Mouse (Mus musculus) CD4-positive, CD25-positive, alpha-beta regulatory T cell, adult 4 months (primary cell): ENCODE data around the gene Smyd2. TPM values are rescaled to one million over a fixed set of nuclear protein-coding genes. Genes with fewer than 3 reads are reported as not detected.

ENCODE experiments used
- ATAC-seq: one replicate; pipeline ENCODE4 v1.8.0; 2017
- polyA plus RNA-seq, 2 experiments: library from polyadenylated mRNA; unstranded; fragments of 100-300 nt; shearing (Covaris generic); gene quantifications; one replicate each; pipeline ENCODE4 v1.2.1; 2017

The Smyd2 gene
- polyA plus RNA-seq: 1 to 10 TPM; 6.7 to 8.9 TPM

- peak; percentile 76 for ATAC-seq
Observed at GRCm38 (mm10) chr1:189921818-189922592, at the start of gene Smyd2. Gene Smyd2, minus strand, starts transcription at chr1:189922363.

GRCm38 (mm10) chr1:189970381-189970780 lies 48.2 kb upstream of the Smyd2 start:
- no peak for ATAC-seq

- ATAC-seq: no peak
Observed at GRCm38 (mm10) chr1:189968027-189968426, 45.9 kb upstream of the Smyd2 start.

GRCm38 (mm10) chr1:189960481-189960880 lies 38.3 kb upstream of the Smyd2 start:
- ATAC-seq: no peak

- no peak for ATAC-seq
Observed at GRCm38 (mm10) chr1:189959802-189960201, 37.6 kb upstream of the Smyd2 start.

- no peak for ATAC-seq
Observed at GRCm38 (mm10) chr1:189951861-189952260, 29.7 kb upstream of the Smyd2 start.

GRCm38 (mm10) chr1:189947411-189947810 lies 25.2 kb upstream of the Smyd2 start:
- ATAC-seq: no peak

- no peak for ATAC-seq
Observed at GRCm38 (mm10) chr1:189946126-189946525, 24.0 kb upstream of the Smyd2 start.

- no peak for ATAC-seq
Observed at GRCm38 (mm10) chr1:189941786-189942185, 19.6 kb upstream of the Smyd2 start.

- peak; percentile 37 for ATAC-seq
Observed at GRCm38 (mm10) chr1:189936436-189937105, 14.4 kb upstream of the Smyd2 start.

- no peak for ATAC-seq
Observed at GRCm38 (mm10) chr1:189933480-189934202, 11.5 kb upstream of the Smyd2 start.

GRCm38 (mm10) chr1:189932976-189933375 lies 10.8 kb upstream of the Smyd2 start:
- ATAC-seq: no peak

GRCm38 (mm10) chr1:189932190-189932589 lies 10.0 kb upstream of the Smyd2 start:
- no peak for ATAC-seq

GRCm38 (mm10) chr1:189929896-189930295 lies 7.7 kb upstream of the Smyd2 start:
- no peak for ATAC-seq

GRCm38 (mm10) chr1:189927644-189928043 lies 5.5 kb upstream of the Smyd2 start:
- ATAC-seq: peak; percentile 94

GRCm38 (mm10) chr1:189926279-189926678 lies 4.1 kb upstream of the Smyd2 start:
- no peak for ATAC-seq

- no peak for ATAC-seq
Observed at GRCm38 (mm10) chr1:189923871-189924568, 1.9 kb upstream of the Smyd2 start.

GRCm38 (mm10) chr1:189923157-189923556 lies 994 bp upstream of the Smyd2 start:
- no peak for ATAC-seq

GRCm38 (mm10) chr1:189922721-189923120 lies 558 bp upstream of the Smyd2 start:
- ATAC-seq: no peak

- no peak for ATAC-seq
Observed at GRCm38 (mm10) chr1:189921568-189921817, 670 bp downstream of the Smyd2 start.

GRCm38 (mm10) chr1:189920701-189921567 lies 1.2 kb downstream of the Smyd2 start:
- ATAC-seq: peak; percentile 9

- no peak for ATAC-seq
Observed at GRCm38 (mm10) chr1:189919756-189920155, 2.4 kb downstream of the Smyd2 start.
